Mouse (Mus musculus): ENCODE results near the gene Clec2d.

Clec2d gene

GRCm38 (mm10) chr6:129224090-129224489 lies 43.7 kb downstream of the Clec2d start:
- no peak for DNase-seq (ENCODE audit: low spot score)

- no peak for DNase-seq (ENCODE audit: low spot score)
Measured at GRCm38 (mm10) chr6:129225078-129225477, 44.7 kb downstream of the Clec2d start.

GRCm38 (mm10) chr6:129228935-129229773 lies 48.7 kb downstream of the Clec2d start:
- DNase-seq (ENCODE audit: low spot score), result no peak

GRCm38 (mm10) chr6:129229774-129230578 lies 49.6 kb downstream of the Clec2d start:
- DNase-seq (ENCODE audit: low spot score), result no peak

GRCm38 (mm10) chr6:129232005-129232841 lies 51.8 kb downstream of the Clec2d start:
- no peak for DNase-seq (ENCODE audit: low spot score)

GRCm38 (mm10) chr6:129232842-129233205 lies 52.4 kb downstream of the Clec2d start:
- DNase-seq (ENCODE audit: low spot score), result no peak

- no peak for DNase-seq (ENCODE audit: low spot score)
Measured at GRCm38 (mm10) chr6:129233366-129233954, 53.0 kb downstream of the Clec2d start.

- DNase-seq (ENCODE audit: low spot score), result no peak
Measured at GRCm38 (mm10) chr6:129233955-129234369, 53.5 kb downstream of the Clec2d start.

- no peak for DNase-seq (ENCODE audit: low spot score)
Measured at GRCm38 (mm10) chr6:129234456-129235360, 54.3 kb downstream of the Clec2d start.

- no peak for DNase-seq (ENCODE audit: low spot score)
Measured at GRCm38 (mm10) chr6:129235855-129236461, 55.5 kb downstream of the Clec2d start.

Measured in layer of hippocampus, adult 9-10 months (tissue).